Mouse (Mus musculus) erythroblast, adult 5-6 weeks (primary cell): ENCODE data around the gene Afg3l1. TPM values are rescaled to one million over a fixed set of nuclear protein-coding genes. Genes with fewer than 3 reads are reported as not detected.
"Not testable (repeated sequence)": the region's sequence is repeated elsewhere in the genome, so short reads cannot be mapped to it uniquely, and the experiment has no call there.

Source experiments
- ATAC-seq: replicated peaks from 2 replicates; pipeline ENCODE4 v1.8.0; 2016; ENCODE audit warnings: moderate number of reproducible peaks, mild to moderate bottlenecking, moderate TSS enrichment, inconsistent platforms; ENCODE audit not compliant: poor library complexity, low FRiP score, severe bottlenecking
- total RNA-seq, 2 experiments: library from RNA; stranded (forward) in 1 of 2; stranded (reverse) in 1 of 2; fragments of 150-400 nt in 1 of 2; fragments of 200-764, 138-1000 nt in 1 of 2; gene quantifications; 2 replicates each; pipeline versions ENCODE4 v1.2.3 to v1.2.4; 2015 to 2017; ENCODE audit warnings: low replicate concordance in 2 of 2

The Afg3l1 gene
- 6.1 and 10.4 TPM in 2 replicates for total RNA-seq (2015; ENCODE audit: low replicate concordance)
- total RNA-seq (2017; ENCODE audit: low replicate concordance), result 2.6 and 6.7 TPM in 2 replicates

DNA sequence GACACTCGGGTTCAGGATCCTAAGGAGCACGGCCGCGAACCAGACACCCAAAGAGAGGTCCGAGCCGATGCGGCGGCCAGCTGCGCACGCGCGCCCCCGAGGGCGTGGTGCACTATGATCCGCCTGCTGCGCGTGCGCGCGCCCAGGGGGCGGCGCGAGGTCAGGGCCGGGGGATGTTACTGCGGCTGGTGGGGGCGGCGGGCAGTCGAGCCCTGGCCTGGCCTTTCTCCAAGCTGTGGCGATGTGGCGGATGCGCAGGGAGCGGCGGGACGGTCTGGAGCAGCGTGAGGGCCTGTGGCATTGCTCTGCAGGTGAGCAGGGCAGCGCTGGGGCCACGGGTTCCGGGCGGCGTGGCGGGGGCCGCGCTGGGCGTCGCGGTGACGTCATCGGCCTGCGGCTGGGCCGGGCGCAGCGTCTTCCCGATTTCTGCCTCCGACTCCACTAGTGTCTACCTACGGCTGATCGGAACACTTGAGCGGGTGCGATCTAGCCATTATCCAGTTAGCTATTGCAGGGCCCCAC, at the start of gene Afg3l1:
Gene Afg3l1 (plus strand): TSS at position 167 of the 522 bp plus-strand sequence.
- ATAC-seq, result peak; percentile 89

DNA sequence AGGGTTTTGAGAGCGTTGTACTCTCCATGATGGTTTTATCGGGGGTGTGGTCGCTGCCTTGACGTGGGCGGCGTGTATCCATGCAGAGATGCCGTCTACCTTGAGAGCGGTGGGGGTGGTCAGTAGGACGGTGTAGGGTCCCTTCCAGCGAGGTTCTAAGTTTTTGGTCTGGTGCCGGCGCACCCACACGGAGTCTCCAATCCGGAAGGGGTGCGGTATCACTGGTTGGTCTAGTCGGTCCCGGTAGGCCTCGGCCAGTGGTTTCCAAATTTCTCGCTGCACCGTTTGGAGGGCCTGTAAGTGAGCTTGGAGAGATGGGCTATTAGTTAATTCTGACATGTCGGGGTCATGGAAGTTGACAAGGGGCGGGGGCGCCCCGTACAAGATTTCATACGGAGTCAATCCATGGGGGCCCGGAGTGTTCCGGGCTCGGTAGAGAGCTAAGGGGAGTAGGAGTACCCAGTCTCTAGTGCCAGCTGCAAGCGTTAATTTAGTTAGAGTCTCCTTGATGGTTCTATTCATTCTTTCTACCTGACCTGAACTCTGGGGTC, 49.3 kb upstream of the Afg3l1 start:
- ATAC-seq, result no peak

DNA sequence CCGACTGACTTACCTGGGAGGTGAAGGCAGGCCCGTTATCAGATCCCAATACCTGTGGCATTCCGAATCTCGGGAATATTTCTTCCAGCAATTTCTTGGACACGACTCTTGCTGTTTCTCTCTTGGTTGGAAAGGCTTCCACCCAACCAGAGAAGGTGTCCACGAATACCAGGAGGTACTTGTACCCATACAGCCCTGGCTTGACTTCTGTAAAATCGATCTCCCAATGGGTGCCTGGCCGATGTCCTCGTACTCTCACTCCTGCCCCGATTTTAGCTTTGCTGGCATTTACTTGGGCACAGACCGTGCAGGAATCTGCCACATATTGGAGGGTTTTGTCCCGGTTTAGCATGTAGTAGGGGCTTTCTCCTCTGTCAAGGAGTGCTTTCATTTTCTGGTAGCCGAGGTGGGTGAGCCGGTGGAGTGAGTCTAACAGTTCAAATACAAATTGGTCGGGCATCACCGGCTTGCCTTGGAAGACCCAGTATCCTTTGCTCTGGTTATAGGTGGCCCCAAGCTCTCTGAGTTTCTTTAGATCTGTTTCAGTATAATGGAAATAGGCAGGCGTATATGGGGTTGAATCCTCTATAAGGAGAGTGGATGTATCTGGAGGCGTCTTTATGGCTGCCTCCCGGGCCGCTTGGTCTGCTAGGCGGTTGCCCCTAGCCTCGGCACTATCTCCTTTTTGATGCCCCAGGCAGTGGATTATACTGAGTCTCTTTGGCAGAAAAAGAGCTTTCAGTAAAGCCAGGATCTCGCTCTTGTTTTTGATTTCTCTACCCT, 48.6 kb upstream of the Afg3l1 start:
- ATAC-seq, result no peak

- not testable (repeated sequence) for ATAC-seq
These were observed 48.0 kb upstream of the Afg3l1 start for GRCm38 (mm10) chr8:123429722-123430013.

DNA sequence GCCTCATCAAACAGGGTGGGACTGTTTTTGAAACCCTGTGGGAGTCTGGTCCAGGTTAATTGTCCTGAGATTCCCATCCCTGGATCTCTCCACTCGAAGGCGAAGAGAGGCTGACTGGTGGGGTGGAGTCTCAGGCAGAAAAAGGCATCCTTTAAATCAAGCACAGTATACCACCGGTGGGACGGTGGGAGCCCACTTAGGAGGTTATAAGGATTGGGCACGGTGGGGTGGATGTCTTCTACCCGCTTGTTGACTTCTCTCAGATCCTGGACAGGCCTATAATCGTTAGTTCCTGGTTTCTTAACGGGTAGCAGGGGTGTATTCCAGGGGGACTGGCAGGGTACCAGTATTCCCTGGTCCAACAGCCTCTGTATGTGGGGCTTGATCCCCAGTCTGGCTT, 46.8 kb upstream of the Afg3l1 start:
- not testable (repeated sequence) for ATAC-seq

DNA sequence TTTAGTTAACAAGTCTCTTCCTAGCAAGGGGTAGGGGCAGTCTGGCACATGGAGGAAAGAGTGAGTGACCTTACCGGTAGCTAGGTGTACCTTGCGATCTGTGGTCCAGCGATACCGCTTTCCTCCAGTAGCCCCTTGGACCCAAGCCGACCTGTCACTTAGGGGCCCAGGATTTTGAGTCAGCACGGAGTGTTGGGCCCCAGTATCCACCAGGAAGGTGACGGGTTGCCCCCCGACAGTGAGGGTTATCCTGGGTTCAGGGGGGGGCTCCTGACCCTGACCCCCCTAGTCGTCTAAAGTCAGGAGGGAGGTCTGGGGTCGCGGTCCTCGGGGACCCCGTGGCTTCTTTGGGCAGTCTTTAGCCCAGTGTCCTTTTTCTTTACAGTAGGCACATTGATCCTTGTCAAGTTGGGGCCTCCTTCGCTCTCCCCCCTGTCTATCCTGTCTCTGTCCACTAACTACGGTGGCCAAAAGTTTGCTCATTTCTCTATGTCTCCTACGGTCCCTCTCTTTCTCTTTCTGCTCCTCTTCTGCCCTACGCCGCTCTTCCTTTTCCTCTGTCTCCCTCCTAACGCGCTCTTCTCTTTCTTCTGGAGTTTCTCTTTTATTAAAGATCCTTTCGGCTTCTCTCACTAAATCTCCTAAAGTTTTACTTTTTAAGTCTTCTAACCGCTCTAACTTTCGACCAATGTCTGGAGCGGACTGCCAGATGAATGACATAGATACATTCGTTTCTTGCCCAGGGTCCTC, 45.9 kb upstream of the Afg3l1 start:
- no peak for ATAC-seq

DNA sequence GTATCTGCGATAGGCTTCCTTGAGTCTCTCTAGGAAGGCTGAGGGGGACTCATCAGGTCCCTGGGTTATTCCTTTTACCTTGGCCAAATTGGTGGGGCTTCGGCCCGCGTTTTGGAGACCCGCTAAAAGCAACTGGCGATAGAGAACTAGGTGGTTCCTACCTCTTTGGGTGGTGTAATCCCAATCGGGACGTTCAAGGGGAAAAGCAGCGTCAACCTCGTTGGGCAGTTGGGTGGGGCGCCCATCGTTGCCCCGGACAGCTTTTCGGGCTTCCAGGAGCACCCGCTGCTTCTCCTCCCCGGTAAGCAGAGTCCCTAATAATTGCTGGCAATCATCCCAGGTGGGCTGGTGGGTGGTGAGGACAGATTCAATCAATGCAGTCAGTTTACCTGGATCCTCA, 45.3 kb upstream of the Afg3l1 start:
- no peak for ATAC-seq

DNA sequence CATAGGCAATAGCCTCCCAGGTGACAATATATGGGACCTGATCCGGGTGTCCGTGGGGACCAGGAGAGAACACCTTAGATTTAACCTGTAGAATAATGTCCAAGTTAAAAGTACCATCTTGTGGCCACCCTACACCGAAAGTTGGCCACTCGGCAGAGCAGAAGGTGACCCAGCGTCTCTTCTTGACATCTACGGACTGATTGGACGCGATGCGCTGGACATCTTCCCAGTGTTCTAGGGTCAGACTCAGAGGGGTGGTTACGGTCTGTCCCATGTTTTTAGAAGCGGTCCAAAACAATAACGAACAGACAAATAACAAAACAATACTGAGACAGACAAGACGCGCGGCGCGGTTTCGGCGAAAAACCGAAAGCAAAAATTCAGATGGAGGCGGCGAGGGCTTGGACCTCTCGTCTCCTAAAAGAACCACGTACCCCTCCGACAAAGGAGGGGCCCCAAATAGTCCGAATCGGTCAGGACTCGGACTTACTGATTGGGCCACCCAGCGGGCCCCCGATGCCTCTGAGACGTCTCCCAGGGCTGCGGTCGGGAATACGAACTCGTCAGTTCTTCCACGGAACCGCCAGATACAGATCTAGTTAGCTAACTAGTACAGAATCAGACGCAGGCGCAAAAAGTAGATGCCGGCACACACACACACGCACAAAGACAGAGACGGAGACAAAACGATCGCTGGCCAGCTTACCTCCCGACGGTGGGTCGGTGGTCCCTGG, 44.3 kb upstream of the Afg3l1 start:
- ATAC-seq, result not testable (repeated sequence)

DNA sequence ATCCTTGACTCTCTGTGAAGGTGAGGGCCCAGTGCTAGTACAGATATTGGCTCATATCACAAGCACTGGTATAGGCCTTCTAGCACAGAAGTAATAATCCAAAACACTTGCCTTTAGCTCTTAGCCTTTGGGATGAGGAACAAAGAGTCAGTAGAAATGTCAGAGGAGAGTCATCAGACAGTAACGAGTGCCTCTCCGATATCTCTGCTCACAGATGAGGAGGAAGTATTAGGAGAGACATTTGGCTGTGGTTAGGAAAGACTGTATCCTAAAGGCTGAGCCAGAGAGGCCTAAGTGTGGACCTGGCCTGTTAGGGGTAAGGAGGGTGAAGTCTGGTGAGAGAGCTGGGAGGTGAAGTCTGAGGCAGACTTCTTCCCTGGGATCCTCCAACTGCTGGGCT, 35.9 kb upstream of the Afg3l1 start:
- no peak for ATAC-seq

DNA sequence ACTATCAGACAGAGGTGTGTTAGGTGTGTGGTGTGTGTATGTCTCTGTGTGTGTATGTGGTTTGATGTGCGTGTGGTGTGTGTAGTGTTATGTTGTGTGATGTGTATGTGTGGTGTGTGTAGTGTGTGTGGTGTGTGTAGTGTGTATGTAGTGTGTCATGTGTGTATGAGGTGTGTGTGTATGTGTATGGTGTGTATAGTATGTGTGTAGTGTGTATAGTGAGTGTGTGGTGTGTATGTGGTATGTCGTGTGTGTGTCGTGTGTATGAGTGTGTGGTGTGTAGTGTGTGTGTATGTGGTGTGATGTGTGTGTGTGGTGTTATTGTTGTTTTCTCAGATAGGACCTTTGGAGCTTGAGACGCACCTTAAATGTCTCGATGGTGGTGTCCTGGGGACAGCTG, 35.4 kb upstream of the Afg3l1 start:
- ATAC-seq, result no peak

DNA sequence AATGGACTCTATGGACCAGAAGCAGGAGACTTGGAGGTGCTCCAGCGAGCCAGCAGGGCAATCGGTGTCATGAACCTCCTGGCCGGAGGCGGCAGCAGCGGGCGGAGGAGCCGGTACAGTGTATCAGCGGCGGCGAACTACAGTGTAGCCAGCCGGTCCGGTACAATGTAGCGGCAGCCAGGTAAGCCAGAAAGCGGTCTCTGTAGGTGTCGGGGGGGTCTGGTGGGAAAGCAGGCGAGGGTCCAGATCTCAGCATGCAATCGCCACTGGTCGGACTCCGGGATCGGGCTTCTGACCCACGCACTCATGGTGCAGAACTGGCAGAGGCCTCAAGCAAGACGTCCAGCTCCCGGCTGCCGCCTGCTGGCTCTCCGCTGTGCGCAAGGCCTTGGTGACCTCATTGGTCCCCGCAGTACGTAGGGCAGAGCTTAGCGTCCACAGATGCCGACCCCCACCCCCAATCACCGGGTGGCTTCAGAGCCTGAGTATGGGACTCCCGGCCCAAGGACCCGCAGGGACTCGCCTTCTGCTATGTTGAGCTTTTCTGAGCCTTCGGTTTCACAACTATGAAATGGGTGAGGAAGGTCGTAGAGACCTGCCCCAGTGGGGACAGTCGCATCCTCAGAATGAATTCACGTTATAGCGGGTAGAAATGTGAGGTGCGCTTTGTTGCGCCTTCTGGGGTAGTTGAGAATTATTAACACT, 34.7 kb upstream of the Afg3l1 start:
- ATAC-seq, result peak; percentile 97

GRCm38 (mm10) chr8:123443576-123443921, 34.2 kb upstream of the Afg3l1 start:
- no peak; the same call in 1 of the 2 replicates for ATAC-seq

- ATAC-seq, result no peak
These were observed 33.6 kb upstream of the Afg3l1 start for GRCm38 (mm10) chr8:123444131-123444530.

GRCm38 (mm10) chr8:123445981-123446380, 31.7 kb upstream of the Afg3l1 start:
- ATAC-seq, result no peak

GRCm38 (mm10) chr8:123446799-123447198, 30.9 kb upstream of the Afg3l1 start:
- no peak for ATAC-seq

DNA sequence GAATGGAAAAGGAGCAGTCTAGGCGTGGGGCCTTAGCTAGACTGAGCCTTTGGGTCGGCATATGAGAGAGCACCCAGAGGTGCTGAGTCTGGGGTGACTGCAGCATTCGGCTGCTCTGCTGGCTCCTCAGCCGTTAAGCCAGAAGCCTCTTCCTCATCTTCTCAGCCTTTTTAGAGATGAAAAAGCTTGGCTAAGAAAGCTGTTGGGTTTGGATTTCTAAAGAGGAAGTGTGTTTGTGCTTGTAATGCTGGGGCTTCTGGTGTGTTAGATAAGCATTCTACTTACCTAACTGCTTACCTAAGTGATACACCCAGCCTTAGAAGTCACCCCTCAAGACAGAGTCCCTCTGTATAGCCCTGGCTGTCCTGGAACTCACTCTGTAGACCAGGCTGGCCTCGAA, 26.9 kb upstream of the Afg3l1 start:
- ATAC-seq, result peak; percentile 61

DNA sequence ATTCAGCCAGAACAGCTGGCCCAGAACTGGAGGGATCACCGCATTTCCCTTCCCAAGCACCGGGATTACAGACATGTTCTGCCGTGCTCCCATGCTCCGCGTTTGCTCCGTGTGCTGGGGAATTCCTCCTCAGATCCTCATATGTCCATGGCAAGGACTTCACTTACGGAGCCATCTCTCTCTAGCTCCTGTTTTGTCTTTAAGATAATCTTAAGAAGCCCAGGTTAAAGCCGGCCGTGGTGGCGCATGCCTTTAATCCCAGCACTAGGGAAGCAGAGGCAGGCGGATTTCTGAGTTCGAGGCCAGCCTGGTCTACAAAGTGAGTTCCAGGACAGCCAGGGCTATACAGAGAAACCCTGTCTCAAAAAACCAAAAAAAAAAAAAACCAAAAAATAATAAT, 26.0 kb upstream of the Afg3l1 start:
- ATAC-seq, result not testable (repeated sequence)

- peak; percentile 51 for ATAC-seq
These were observed 25.6 kb upstream of the Afg3l1 start for GRCm38 (mm10) chr8:123452149-123452548.

GRCm38 (mm10) chr8:123453291-123453690, 24.4 kb upstream of the Afg3l1 start:
- ATAC-seq, result peak; percentile 81

DNA sequence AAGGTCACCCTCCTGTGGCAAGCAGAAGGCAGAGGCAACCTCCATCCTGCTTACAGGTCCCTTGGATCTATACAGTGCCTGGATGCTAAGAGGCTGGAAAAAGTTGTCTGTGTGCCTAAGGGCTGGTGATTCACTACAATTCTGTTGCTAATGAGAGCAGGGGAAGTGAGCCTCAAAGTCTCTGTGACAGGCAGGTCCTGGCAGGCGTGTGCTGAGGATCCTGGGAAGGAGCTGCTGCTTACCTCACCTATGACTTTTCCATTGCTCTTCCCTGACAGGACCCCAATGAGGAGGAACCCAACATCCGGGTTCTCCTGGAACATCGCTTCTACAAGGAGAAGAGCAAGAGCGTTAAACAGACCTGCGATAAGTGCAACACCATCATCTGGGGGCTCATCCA, 23.8 kb upstream of the Afg3l1 start:
- ATAC-seq, result no peak
